Comparison of ENCODE assay signal across 7 mouse cellular contexts in the genomic region with DNA sequence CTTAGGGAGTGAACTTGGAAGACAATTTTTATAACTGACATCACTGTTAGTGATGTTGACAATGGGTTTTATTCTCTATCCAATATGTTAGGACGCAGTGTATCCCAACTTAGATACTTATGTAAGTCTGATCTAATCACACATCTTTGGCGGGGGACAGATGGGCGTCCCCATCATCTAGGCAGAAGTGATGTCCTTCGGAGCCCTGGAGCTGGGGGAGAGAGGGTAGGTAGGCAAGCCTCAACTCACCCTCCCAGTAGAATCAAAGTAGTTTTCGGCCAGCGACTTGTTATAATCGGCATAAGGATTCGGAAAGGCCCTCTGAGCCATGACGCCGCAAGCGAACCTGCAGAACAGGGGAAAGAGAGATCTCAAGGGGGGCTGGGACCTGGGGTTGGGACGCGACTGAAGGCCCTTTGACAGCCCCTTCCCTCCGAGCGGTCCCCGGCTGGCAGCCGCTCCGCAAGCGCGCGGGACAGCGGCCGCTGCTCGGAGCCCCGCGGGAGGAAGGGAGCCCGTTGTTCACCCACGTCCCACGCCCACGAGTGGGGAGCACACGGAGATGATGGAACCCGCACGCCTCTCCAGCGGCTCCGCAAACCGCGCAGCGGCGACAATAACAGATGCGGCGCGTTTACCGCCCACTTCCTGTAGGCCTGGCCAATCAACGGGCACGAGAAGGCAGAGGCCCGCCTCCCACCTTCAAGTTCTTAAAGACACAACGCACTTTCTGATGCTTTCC. TPM values are rescaled to one million over a fixed set of nuclear protein-coding genes. Genes with fewer than 3 reads are reported as not detected.
DNase-seq lines count a peak whose midpoint lies in the region; ATAC-seq and TF ChIP-seq lines count a peak whose summit lies in the region.

A gene (minus strand): TSS at position 627 of the 742 bp plus-strand sequence.

- H3K4me2 ChIP-seq in intestine, postnatal 0 days (replicated peaks; ENCODE audit: low read depth) = peak within 1 kb of the TSS; percentile 88
- peak within 1 kb of the TSS; percentile 76 for H3K4me2 ChIP-seq in midbrain, embryonic 12.5 days (replicated peaks)

- peak within 1 kb of the TSS; percentile 65 for H3K9ac ChIP-seq in intestine, postnatal 0 days (ENCODE audit: low read depth, low read length)
- peak within 1 kb of the TSS; percentile 86 for H3K9ac ChIP-seq in midbrain, embryonic 12.5 days (replicated peaks)

- H3K9me3 ChIP-seq in intestine, postnatal 0 days (ENCODE audit: control insufficient read depth) = no peaks in the 10 kb centered on the region
- H3K9me3 ChIP-seq in midbrain, embryonic 12.5 days = no peaks in the 10 kb centered on the region

- peak; percentile 82 for DNase-seq in adrenal gland, adult 8-10 months
- peak; percentile 82 for DNase-seq in embryo, embryonic 9.5 days (ENCODE audit: extremely low spot score)
- DNase-seq in gonadal fat pad, adult 2 months (ENCODE audit: low read depth) = no peak
- peak; percentile 89 for DNase-seq in left cerebral cortex, postnatal 4 days

- H3K36me3 ChIP-seq in intestine, postnatal 0 days (ENCODE audit: control insufficient read depth, insufficient read depth) = peaks cover 6% of the 10 kb centered on the region
- peaks cover 29% of the 10 kb centered on the region for H3K36me3 ChIP-seq in midbrain, embryonic 12.5 days
- H3K36me3 ChIP-seq in small intestine, adult 2 months (ENCODE audit: control insufficient read depth, insufficient read depth, low read length) = 0 out of 2 replicates have a peak, but pooled peaks cover 2% of the 10 kb centered on the region

- H3K4me3 ChIP-seq in intestine, postnatal 0 days (ENCODE audit: low read depth, low read length) = peak within 1 kb of the TSS; percentile 93
- H3K4me3 ChIP-seq in midbrain, embryonic 12.5 days = peak within 1 kb of the TSS; percentile 93
- H3K4me3 ChIP-seq in small intestine, adult 2 months (ENCODE audit: low read depth, low read length) = peak within 1 kb of the TSS; percentile 90

- H3K27ac ChIP-seq in intestine, postnatal 0 days (ENCODE audit: low read depth, low read length) = no peak within 1 kb of the TSS
- no peak within 1 kb of the TSS for H3K27ac ChIP-seq in midbrain, embryonic 12.5 days (replicated peaks)
- H3K27ac ChIP-seq in small intestine, adult 2 months (ENCODE audit: insufficient read depth, low read depth, low read length) = no peak within 1 kb of the TSS

- intact Hi-C loops in left cerebral cortex, postnatal 4 days (cut with DNase I) = no loop called here

- no peak for TF ChIP-seq CTCF in intestine, postnatal 0 days (IDR thresholded peaks at IDR 0.05; ENCODE audit: low read depth)
- TF ChIP-seq CTCF in small intestine, adult 2 months (IDR thresholded peaks at IDR 0.05; ENCODE audit: extremely low read depth, insufficient read length, insufficient replicate concordance, low read depth, low read length) = no peak

- TF ChIP-seq POLR2A in small intestine, adult 2 months (IDR thresholded peaks at IDR 0.05; ENCODE audit: low read depth, low read length) = no peak

- under 1% methylated on average over 40 of the region's 47 CpGs for WGBS in intestine, postnatal 0 days
- WGBS in midbrain, embryonic 12.5 days = under 1% methylated on average over 47 of the region's 47 CpGs
- under 1% methylated on average over 47 of the region's 47 CpGs for WGBS in small intestine, adult 2 months

- no peaks in the 10 kb centered on the region; the same call in 1 of the 2 replicates for H3K4me1 ChIP-seq in intestine, postnatal 0 days (replicated peaks; ENCODE audit: control insufficient read depth, insufficient read depth, low read length)
- H3K4me1 ChIP-seq in midbrain, embryonic 12.5 days = peaks cover 10% of the 10 kb centered on the region
- no peaks in the 10 kb centered on the region for H3K4me1 ChIP-seq in small intestine, adult 2 months (ENCODE audit: control insufficient read depth, insufficient read depth, insufficient read length, low read length)

- no peaks in the 10 kb centered on the region for H3K27me3 ChIP-seq in intestine, postnatal 0 days (replicated peaks; ENCODE audit: control insufficient read depth, insufficient read depth, low read length)
- H3K27me3 ChIP-seq in midbrain, embryonic 12.5 days = no peaks in the 10 kb centered on the region
- no peaks in the 10 kb centered on the region for H3K27me3 ChIP-seq in small intestine, adult 2 months (ENCODE audit: control insufficient read depth, insufficient read depth, low read length)

- peak; percentile 93 for ATAC-seq in intestine, postnatal 0 days
- peak; percentile 97 for ATAC-seq in midbrain, embryonic 12.5 days (ENCODE audit: low FRiP score, low read depth)

RNA-seq across cellular contexts. Expression of the gene that starts here (rescaled TPM):
- total RNA-seq in adrenal gland, adult 8-10 months (2022) = 10 to 100 TPM; 49.1 to 63.7 (median 56.7) TPM
- 69.9 and 70.1 TPM in 2 replicates for polyA plus RNA-seq in gonadal fat pad, adult 2 months (2012; rRNA removed)
- polyA plus RNA-seq in intestine, postnatal 0 days (2015; fragmentation: Nextera tagmentation; extraction: Ambion mirVana) = 32.9 and 35.5 TPM in 2 replicates
- total RNA-seq in left cerebral cortex, postnatal 4 days (2021) = 100 to 1,000 TPM; 131 to 133 TPM
- 93.9 and 103 TPM in 2 replicates for polyA plus RNA-seq in midbrain, embryonic 12.5 days (2016; fragmentation: Nextera tagmentation; extraction: Ambion mirVana)
- 17.4 and 18.1 TPM in 2 replicates for polyA plus RNA-seq in small intestine, adult 2 months (2012; rRNA removed)
